Mouse (Mus musculus): ENCODE measurements around the gene Atp8b5.

The Atp8b5 gene

GRCm38 (mm10) chr4:43266623-43267322 is at the start of gene Atp8b5:
Gene Atp8b5, plus strand, starts transcription at chr4:43267159.
- DNase-seq: peak; percentile 87

GRCm38 (mm10) chr4:43217997-43218396 is 49.0 kb upstream of the Atp8b5 start:
- DNase-seq: no peak

GRCm38 (mm10) chr4:43231821-43232220 is 35.1 kb upstream of the Atp8b5 start:
- no peak for DNase-seq

- no peak for DNase-seq
Observed at GRCm38 (mm10) chr4:43232985-43233384, 34.0 kb upstream of the Atp8b5 start.

- no peak for DNase-seq
Observed at GRCm38 (mm10) chr4:43233489-43233888, 33.5 kb upstream of the Atp8b5 start.

- DNase-seq: no peak
Observed at GRCm38 (mm10) chr4:43236898-43237297, 30.1 kb upstream of the Atp8b5 start.

DNA sequence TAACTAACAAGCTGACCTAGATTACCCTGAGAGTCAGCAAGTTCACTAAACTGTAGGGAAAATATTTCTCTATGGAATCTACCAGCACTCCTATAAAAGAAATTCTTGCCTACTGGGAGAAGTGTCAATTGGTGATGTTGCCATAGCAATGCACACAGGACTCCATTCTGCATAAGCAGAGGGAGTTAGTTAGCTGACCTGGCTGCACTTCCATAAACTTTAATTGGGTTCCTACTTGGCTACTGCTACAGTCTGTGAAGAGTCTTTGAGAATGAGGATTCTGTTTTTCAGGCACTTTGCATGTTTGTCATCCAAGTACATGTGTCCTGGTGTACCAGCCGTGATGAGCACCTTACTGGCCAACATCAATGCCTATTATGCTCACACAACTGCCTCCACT is 26.2 kb upstream of the Atp8b5 start:
- DNase-seq: no peak

- peak; percentile 16 for DNase-seq
Observed at GRCm38 (mm10) chr4:43244022-43244421, 22.9 kb upstream of the Atp8b5 start.

- DNase-seq: no peak
Observed at GRCm38 (mm10) chr4:43245776-43246175, 21.2 kb upstream of the Atp8b5 start.

- DNase-seq: no peak
Observed at GRCm38 (mm10) chr4:43248026-43248425, 18.9 kb upstream of the Atp8b5 start.

- no peak for DNase-seq
Observed at GRCm38 (mm10) chr4:43248909-43249308, 18.1 kb upstream of the Atp8b5 start.

GRCm38 (mm10) chr4:43251269-43251668 is 15.7 kb upstream of the Atp8b5 start:
- no peak for DNase-seq

GRCm38 (mm10) chr4:43257040-43257439 is 9.9 kb upstream of the Atp8b5 start:
- DNase-seq: no peak

GRCm38 (mm10) chr4:43258556-43258955 is 8.4 kb upstream of the Atp8b5 start:
- DNase-seq: no peak

DNA sequence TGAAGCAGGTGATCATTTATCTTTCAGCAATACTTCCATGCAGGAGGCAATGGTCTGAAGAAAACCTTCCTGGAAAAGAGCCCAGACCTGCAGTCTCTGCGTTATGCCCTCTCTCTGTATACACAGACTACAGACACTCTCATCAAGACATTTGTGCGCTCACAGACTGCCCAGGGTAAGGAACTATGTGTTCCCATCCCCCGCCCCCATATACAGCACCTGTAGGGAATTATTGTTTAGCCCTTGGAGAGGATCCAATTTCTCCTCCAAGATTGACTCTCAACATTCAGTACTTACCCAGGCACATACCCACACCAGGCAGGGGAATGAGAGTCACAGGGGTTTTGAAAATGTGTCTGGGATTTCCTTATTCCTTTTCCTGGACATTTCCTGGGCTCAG is 7.5 kb upstream of the Atp8b5 start:
- DNase-seq: no peak

DNA sequence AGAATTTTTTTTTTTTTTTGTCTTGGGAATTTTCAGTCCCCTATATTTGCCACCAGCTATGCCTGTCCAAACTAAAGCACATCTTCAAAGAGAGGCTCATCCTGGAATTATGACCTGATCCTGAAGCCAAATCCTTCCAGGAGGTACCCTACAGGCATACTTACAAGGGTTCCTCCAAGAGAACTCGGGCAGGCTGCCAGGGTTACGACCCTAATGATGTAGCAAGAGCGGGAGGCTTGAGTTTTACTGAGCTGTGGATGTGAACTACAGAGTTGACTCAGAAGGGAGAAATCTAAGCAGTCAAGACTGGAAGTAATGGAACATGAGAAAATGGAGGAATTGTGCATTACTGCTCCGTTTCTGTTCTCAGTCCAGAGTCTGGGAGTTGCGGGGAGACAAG is 6.9 kb upstream of the Atp8b5 start:
- no peak for DNase-seq

GRCm38 (mm10) chr4:43262821-43263220 is 4.1 kb upstream of the Atp8b5 start:
- DNase-seq: peak; percentile 51

- no peak for DNase-seq
Observed at GRCm38 (mm10) chr4:43266146-43266545, 813 bp upstream of the Atp8b5 start.

DNA sequence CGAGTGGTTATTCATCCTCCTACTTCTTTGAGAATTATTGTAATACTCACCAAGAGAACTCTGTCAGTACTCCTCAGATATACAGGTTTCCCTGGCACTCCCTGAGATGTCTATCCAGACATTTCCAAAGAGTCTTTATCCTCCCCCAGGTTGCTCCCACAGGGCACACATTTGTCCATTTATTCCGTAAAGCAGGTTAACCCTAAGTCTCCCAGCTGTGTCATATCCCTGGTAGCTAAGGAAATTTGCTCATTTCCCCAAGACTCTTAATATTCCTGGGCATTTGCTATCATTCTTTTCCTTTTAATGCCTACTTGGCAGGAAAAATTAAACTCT is 332 bp downstream of the Atp8b5 start:
- no peak for DNase-seq

DNA sequence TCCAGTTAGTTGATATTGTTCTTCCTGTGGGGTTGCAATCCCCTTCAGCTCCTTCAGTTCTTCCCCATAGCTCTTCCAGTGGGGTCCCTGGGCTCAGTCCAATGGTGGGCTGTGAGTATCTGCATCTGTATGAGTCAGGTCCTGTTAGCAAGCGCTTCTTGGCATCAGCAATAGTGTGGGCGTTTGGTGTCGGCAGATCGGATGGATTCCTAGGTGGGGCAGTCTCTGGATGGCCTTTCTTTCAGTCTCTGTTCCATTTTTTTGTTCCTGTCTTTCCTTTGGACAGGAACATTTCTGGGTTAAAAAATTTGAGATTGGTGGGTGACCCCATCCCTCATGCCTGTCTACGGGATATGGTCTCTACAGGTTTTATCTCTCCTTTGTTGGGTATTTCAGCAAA is 18.5 kb downstream of the Atp8b5 start:
- no peak for DNase-seq

GRCm38 (mm10) chr4:43287305-43287704 is 20.3 kb downstream of the Atp8b5 start:
- no peak for DNase-seq

GRCm38 (mm10) chr4:43294001-43294400 is 27.0 kb downstream of the Atp8b5 start:
- peak; percentile 74 for DNase-seq

GRCm38 (mm10) chr4:43309696-43310338 is 42.9 kb downstream of the Atp8b5 start:
- no peak for DNase-seq

DNA sequence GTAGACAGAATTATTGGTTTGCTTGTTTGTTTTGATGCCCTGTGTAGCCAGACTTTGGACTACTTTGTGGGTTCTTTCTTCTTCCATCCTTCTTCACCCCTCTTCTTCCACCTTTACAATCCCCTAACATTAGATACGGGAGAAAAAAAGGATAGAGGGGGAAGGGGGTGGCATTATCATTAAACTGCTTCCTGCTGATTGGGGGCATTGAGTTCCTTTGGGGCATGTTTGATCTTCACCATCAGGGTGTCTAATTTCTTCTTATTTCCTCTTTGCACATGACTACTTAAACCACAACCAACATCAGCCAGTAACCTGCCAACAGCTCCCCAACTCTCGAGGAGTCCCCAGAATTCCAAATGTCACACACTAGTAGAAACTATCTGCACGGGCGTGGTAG is 54.6 kb downstream of the Atp8b5 start:
- DNase-seq: no peak

- no peak for DNase-seq
Observed at GRCm38 (mm10) chr4:43322336-43322735, 55.4 kb downstream of the Atp8b5 start.
